Mouse (Mus musculus) sigmoid colon, adult 10 weeks (tissue): Measurements from ENCODE around the gene Spaca7. TPM values are rescaled to one million over a fixed set of nuclear protein-coding genes. Genes with fewer than 3 reads are reported as not detected.

Experiments
- polyA plus RNA-seq: library from polyadenylated mRNA; stranded (reverse); fragments of 350-450 nt; fragmentation: Illumina TruSeq; extraction: RNeasy Lipid Tissue Mini Kit (QIAGEN cat#74804); gene quantifications from one replicate; pipeline ENCODE4 v1.2.3, GENCODE M21; 2014; ENCODE audit warnings: low read depth, low replicate concordance

The Spaca7 gene
- polyA plus RNA-seq = not detected

DNA sequence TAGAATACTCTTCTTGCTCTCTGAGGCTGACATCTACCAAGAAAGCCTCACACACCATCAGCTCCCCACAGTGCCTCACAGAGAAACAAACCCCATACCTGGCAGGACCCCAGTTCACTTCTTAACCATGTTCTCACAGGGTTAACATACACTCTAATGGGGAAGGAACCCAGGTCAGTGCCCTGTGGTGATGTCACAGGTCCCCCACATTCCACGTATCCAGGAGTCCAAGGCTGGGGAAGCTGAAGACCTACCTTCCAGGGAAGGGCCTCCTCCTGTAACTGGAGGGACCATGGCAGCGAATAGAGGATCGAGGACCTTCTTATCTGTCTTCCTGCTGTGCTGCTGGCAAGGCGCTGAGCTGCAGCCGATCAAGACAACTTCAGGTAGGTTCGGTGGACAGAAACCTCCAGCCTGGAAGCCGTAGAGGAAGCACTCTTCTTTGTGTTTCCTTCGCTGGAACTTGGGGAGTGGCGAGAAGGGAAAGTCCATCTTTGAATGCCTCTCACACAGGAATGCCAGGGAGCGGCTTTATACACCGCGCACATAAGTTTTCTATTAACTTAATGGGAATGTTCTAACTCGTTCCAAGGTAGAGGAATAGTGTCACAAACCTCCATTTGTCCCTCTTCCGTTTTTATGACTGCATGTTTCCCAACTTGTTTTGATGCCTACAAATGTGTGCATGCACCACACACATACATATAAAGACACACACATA lies at the start of gene Spaca7:
TSS of gene Spaca7 (plus strand) at position 216 of the 721 bp plus-strand sequence.

Other genes starting within 250 kb of the Spaca7 start
- gene Sox1, start 177.7 kb upstream of the Spaca7 start, polyA plus RNA-seq = 0.16 TPM
- gene Tubgcp3, start 99.2 kb downstream of the Spaca7 start, polyA plus RNA-seq = 44.4 TPM
- 21.9 TPM for gene Atp11a, start 184.0 kb downstream of the Spaca7 start, polyA plus RNA-seq